Mouse (Mus musculus) CH12.LX (cell line): Measurements from ENCODE around the gene B4galnt3. TPM values are rescaled to one million over a fixed set of nuclear protein-coding genes. Genes with fewer than 3 reads are reported as not detected.

Experiments
- DNase-seq: peaks from one replicate; pipeline ENCODE4 v3.0.0-alpha.2; 2013; ENCODE audit errors: extremely low read depth
- H3K27ac ChIP-seq: 2 replicates; pipeline ENCODE4 v1.5.1; 2012; ENCODE audit warnings: low read depth, mild to moderate bottlenecking, control low read depth, moderate library complexity; ENCODE audit not compliant: insufficient read depth
- H3K27me3 ChIP-seq: replicated peaks from 2 replicates; pipeline ENCODE3; 2012; ENCODE audit warnings: inconsistent platforms
- H3K36me3 ChIP-seq, 2 experiments: replicated peaks in 1 of 2; 2 replicates each; pipeline versions ENCODE3 to v1.6.1; 2012; ENCODE audit warnings: inconsistent platforms in 1 of 2, low read length in 1 of 2, mild to moderate bottlenecking in 1 of 2, mixed read lengths in 1 of 2, moderate library complexity in 1 of 2; ENCODE audit not compliant: control insufficient read depth in 1 of 2, insufficient read depth in 1 of 2
- H3K4me1 ChIP-seq, 2 experiments: 2 replicates each; pipeline ENCODE4 v1.6.1; 2012; ENCODE audit warnings: inconsistent platforms in 1 of 2, moderate library complexity in 1 of 2; ENCODE audit not compliant: insufficient read depth in 2 of 2, control insufficient read depth in 1 of 2
- H3K4me2 ChIP-seq: 2 replicates; pipeline ENCODE4 v1.6.1; 2012; ENCODE audit warnings: low read depth, mild to moderate bottlenecking, control low read depth; ENCODE audit not compliant: poor library complexity, insufficient read depth, severe bottlenecking
- H3K4me3 ChIP-seq, 3 experiments: fragments of 150-350 bp in 1 of 3; sonication (generic) in 1 of 3; replicated peaks in 1 of 3; 2 replicates each; pipeline versions ENCODE3 to v1.5.1; 2011 to 2012; ENCODE audit warnings: low read depth in 2 of 3, low read length in 2 of 3, mild to moderate bottlenecking in 2 of 3, moderate library complexity in 2 of 3, control low read depth in 1 of 3, improper control_type of control experiment in 1 of 3, inconsistent platforms in 1 of 3, mixed read lengths in 1 of 3; ENCODE audit not compliant: poor library complexity in 1 of 3
- H3K79me2 ChIP-seq: replicated peaks from 2 replicates; pipeline ENCODE4 v1.6.1; 2012; ENCODE audit warnings: mild to moderate bottlenecking, moderate library complexity; ENCODE audit not compliant: control insufficient read depth, poor library complexity, insufficient read depth, severe bottlenecking; ENCODE audit errors: extremely low read depth
- H3K9ac ChIP-seq: 2 replicates; pipeline ENCODE4 v1.6.1; 2012; ENCODE audit warnings: low read depth, mild to moderate bottlenecking, control low read depth, moderate library complexity; ENCODE audit not compliant: insufficient read depth
- H3K9me3 ChIP-seq: replicated peaks from 2 replicates; pipeline ENCODE3; 2012; ENCODE audit warnings: low read length, inconsistent platforms, mixed read lengths
- BHLHE40 ChIP-seq: IDR thresholded peaks from 2 replicates; pipeline ENCODE4 v1.6.1; 2011; ENCODE audit warnings: mild to moderate bottlenecking, low read depth, low read length, improper control_type of control experiment
- CHD1 ChIP-seq: IDR thresholded peaks from 2 replicates; pipeline ENCODE4 v1.6.1; 2012; ENCODE audit warnings: low read depth, low read length, improper control_type of control experiment, inconsistent platforms
- CHD2 ChIP-seq: IDR thresholded peaks from 2 replicates; pipeline ENCODE4 v1.6.1; 2011; ENCODE audit warnings: low read length, improper control_type of control experiment
- CTCF ChIP-seq, 2 experiments: IDR thresholded peaks in 1 of 2; conservative IDR thresholded peaks in 1 of 2; 2 replicates each; pipeline ENCODE4 v1.5.1; 2011 to 2012; ENCODE audit warnings: low read depth in 2 of 2, low read length in 2 of 2, improper control_type of control experiment in 1 of 2, inconsistent platforms in 1 of 2, mild to moderate bottlenecking in 1 of 2, moderate library complexity in 1 of 2
- E2F4 ChIP-seq: IDR thresholded peaks from 2 replicates; pipeline ENCODE4 v1.6.1; 2011; ENCODE audit warnings: low read depth, low read length, improper control_type of control experiment; ENCODE audit not compliant: insufficient replicate concordance
- ELF1 ChIP-seq: IDR thresholded peaks from 2 replicates; pipeline ENCODE4 v1.6.1; 2014; ENCODE audit warnings: low read depth, mild to moderate bottlenecking, inconsistent platforms, low read length, improper control_type of control experiment
- EP300 ChIP-seq: IDR thresholded peaks from 2 replicates; pipeline ENCODE4 v1.6.1; 2011; ENCODE audit warnings: low read length, improper control_type of control experiment
- ETS1 ChIP-seq: conservative IDR thresholded peaks from 2 replicates; pipeline ENCODE4 v1.6.1; 2012; ENCODE audit warnings: low read depth, mild to moderate bottlenecking, inconsistent platforms, low read length, improper control_type of control experiment, moderate library complexity
- GABPA ChIP-seq: IDR thresholded peaks from 2 replicates; pipeline ENCODE4 v1.6.1; 2012; ENCODE audit warnings: low read depth, low read length, improper control_type of control experiment, inconsistent platforms; ENCODE audit not compliant: insufficient replicate concordance
- HCFC1 ChIP-seq: IDR thresholded peaks from 2 replicates; pipeline ENCODE4 v1.6.1; 2012; ENCODE audit warnings: low read depth, mild to moderate bottlenecking, inconsistent platforms, low read length, improper control_type of control experiment
- IRF4 ChIP-seq: IDR thresholded peaks from 2 replicates; pipeline ENCODE4 v1.6.1; 2014; ENCODE audit warnings: low read depth, mild to moderate bottlenecking, inconsistent platforms, low read length, improper control_type of control experiment
- JUN ChIP-seq: IDR thresholded peaks from 2 replicates; pipeline ENCODE4 v1.6.1; 2011; ENCODE audit warnings: low read depth, mild to moderate bottlenecking, low read length, improper control_type of control experiment, moderate library complexity; ENCODE audit not compliant: insufficient read depth
- KAT2A ChIP-seq: IDR thresholded peaks from 2 replicates; pipeline ENCODE4 v1.6.1; 2012; ENCODE audit warnings: low read length, improper control_type of control experiment, inconsistent platforms; ENCODE audit not compliant: insufficient replicate concordance
- MAX ChIP-seq: IDR thresholded peaks from 2 replicates; pipeline ENCODE4 v1.6.1; 2011; ENCODE audit warnings: low read length, improper control_type of control experiment
- MEF2A ChIP-seq: IDR thresholded peaks from 2 replicates; pipeline ENCODE4 v1.6.1; 2014; ENCODE audit warnings: low read depth, mild to moderate bottlenecking, inconsistent platforms, low read length, improper control_type of control experiment, borderline replicate concordance
- MXI1 ChIP-seq: IDR thresholded peaks from 2 replicates; pipeline ENCODE4 v1.6.1; 2011; ENCODE audit warnings: mild to moderate bottlenecking, low read depth, low read length, improper control_type of control experiment
- MYC ChIP-seq: IDR thresholded peaks from 2 replicates; pipeline ENCODE4 v1.6.1; 2011; ENCODE audit warnings: low read depth, mild to moderate bottlenecking, improper control_type of control experiment, low read length
- NELFE ChIP-seq: IDR thresholded peaks from 2 replicates; pipeline ENCODE4 v1.6.1; 2011; ENCODE audit warnings: low read depth, low read length, improper control_type of control experiment
- NRF1 ChIP-seq: IDR thresholded peaks from 2 replicates; pipeline ENCODE4 v1.6.1; 2014; ENCODE audit warnings: low read depth, mild to moderate bottlenecking, inconsistent platforms, low read length, improper control_type of control experiment, moderate library complexity
- PAX5 ChIP-seq: IDR thresholded peaks from 2 replicates; pipeline ENCODE4 v1.6.1; 2012; ENCODE audit warnings: low read length, inconsistent platforms, mixed read lengths
- POLR2A ChIP-seq: IDR thresholded peaks from 2 replicates; pipeline ENCODE4 v1.6.1; 2011; ENCODE audit warnings: low read depth, mild to moderate bottlenecking, improper control_type of control experiment, low read length
- POLR2AphosphoS2 ChIP-seq: IDR thresholded peaks from 2 replicates; pipeline ENCODE4 v1.6.1; 2011; ENCODE audit warnings: low read depth, low read length, improper control_type of control experiment
- RAD21 ChIP-seq: IDR thresholded peaks from 2 replicates; pipeline ENCODE4 v1.6.1; 2011; ENCODE audit warnings: low read depth, mild to moderate bottlenecking, low read length, improper control_type of control experiment, moderate library complexity
- RCOR1 ChIP-seq: conservative IDR thresholded peaks from 2 replicates; pipeline ENCODE4 v1.6.1; 2012; ENCODE audit warnings: low read depth, mild to moderate bottlenecking, inconsistent platforms, low read length, improper control_type of control experiment
- SIN3A ChIP-seq: IDR thresholded peaks from 2 replicates; pipeline ENCODE4 v1.6.1; 2012; ENCODE audit warnings: low read length, improper control_type of control experiment, inconsistent platforms
- SMC3 ChIP-seq: IDR thresholded peaks from 2 replicates; pipeline ENCODE4 v1.6.1; 2011; ENCODE audit warnings: low read depth, low read length, improper control_type of control experiment
- TBP ChIP-seq: conservative IDR thresholded peaks from 2 replicates; pipeline ENCODE4 v1.6.1; 2011; ENCODE audit warnings: low read depth, low read length, improper control_type of control experiment
- TCF12 ChIP-seq: IDR thresholded peaks from 2 replicates; pipeline ENCODE4 v1.6.1; 2014; ENCODE audit warnings: low read depth, mild to moderate bottlenecking, inconsistent platforms, low read length, improper control_type of control experiment
- UBTF ChIP-seq: IDR thresholded peaks from 2 replicates; pipeline ENCODE4 v1.6.1; 2012; ENCODE audit warnings: low read depth, mild to moderate bottlenecking, inconsistent platforms, low read length, improper control_type of control experiment, moderate library complexity
- USF1 ChIP-seq: IDR thresholded peaks from 2 replicates; pipeline ENCODE4 v1.6.1; 2014; ENCODE audit warnings: low read depth, mild to moderate bottlenecking, inconsistent platforms, low read length, improper control_type of control experiment
- USF2 ChIP-seq: conservative IDR thresholded peaks from 2 replicates; pipeline ENCODE4 v1.6.1; 2011; ENCODE audit warnings: low read depth, low read length, improper control_type of control experiment
- ZC3H11A ChIP-seq: IDR thresholded peaks from 2 replicates; pipeline ENCODE4 v1.6.1; 2012; ENCODE audit warnings: low read depth, mild to moderate bottlenecking, inconsistent platforms, low read length, improper control_type of control experiment
- ZKSCAN1 ChIP-seq: IDR thresholded peaks from 2 replicates; pipeline ENCODE4 v1.6.1; 2012; ENCODE audit warnings: low read depth, inconsistent platforms, low read length, improper control_type of control experiment, borderline replicate concordance
- ZMIZ1 ChIP-seq: IDR thresholded peaks from 2 replicates; pipeline ENCODE4 v1.6.1; 2012; ENCODE audit warnings: low read depth, mild to moderate bottlenecking, inconsistent platforms, low read length, improper control_type of control experiment
- ZNF384 ChIP-seq: IDR thresholded peaks from 2 replicates; pipeline ENCODE4 v1.6.1; 2012; ENCODE audit warnings: low read depth, low read length, improper control_type of control experiment, inconsistent platforms
- dilution Hi-C: fragments of 300-500 bp; cut with MboI; formaldehyde crosslinking; loops from 2 replicates; pipeline ENCODE4 v1.14.3; 2020; ENCODE audit warnings: low sequenced_read_pairs; ENCODE audit not compliant: extremely low pct_unique_long_range_greater_than_20kb, extremely low pct_ligation_motif_present
- in situ Hi-C: fragments of 300-500 bp; cut with MboI; formaldehyde crosslinking; loops from 3 replicates; pipeline ENCODE4 v1.14.3; 2019; ENCODE audit warnings: low sequenced_read_pairs, low pct_ligation_motif_present, low pct_unique_long_range_greater_than_20kb, mixed read lengths
- polyA plus RNA-seq: library from polyadenylated mRNA; unstranded; fragments of >175 nt; gene quantifications from 2 replicates; pipeline ENCODE4 v1.2.1, GENCODE M21; 2012; ENCODE audit warnings: low read depth; ENCODE audit not compliant: insufficient read length
- total RNA-seq, 2 experiments: library from RNA; depleted of rRNA; stranded (reverse); fragments of 300-350 nt in 1 of 2; fragments of >200 nt in 1 of 2; gene quantifications; 2 replicates each; pipeline ENCODE4 v1.2.3; 2012 to 2014

The B4galnt3 gene
- total and polyA plus RNA-seq, 3 experiments: 0.21 to 0.47 (median 0.44) TPM

DNA sequence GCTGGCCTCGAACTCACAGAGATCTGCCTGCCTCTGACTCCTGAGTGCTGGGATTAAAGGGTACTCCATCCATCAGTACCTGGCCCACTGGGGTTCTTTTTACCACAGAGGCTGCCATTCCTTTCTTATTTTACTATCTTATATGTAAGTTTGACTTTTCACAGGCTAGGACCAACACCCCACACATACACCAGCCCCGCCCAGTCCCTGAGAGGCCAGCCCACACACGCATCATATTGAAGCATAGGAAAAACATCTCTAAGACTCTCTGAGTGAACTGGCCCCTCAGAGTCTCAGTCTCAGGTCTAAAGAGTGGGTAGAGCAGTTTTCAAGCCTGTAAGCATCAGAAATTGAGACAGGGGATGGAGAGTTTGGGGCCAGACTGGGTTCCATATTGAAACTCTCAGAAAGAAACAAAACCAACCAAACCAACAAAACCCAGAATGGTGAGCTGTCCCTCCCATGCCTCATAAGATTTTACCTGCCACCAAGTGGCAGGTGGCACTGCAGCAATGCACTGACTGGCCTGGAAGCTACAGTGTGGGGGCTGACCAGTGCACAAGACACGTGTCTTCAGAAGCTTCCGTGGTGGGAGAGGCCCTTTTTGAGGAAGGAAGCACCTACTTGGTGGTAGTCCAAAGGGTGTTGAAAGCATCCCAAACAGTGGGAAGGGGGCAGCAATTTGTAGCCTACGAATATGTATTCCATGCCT is 115.2 kb downstream of the B4galnt3 start:
- in situ Hi-C loops: no loop called here
- no peak for DNase-seq

DNA sequence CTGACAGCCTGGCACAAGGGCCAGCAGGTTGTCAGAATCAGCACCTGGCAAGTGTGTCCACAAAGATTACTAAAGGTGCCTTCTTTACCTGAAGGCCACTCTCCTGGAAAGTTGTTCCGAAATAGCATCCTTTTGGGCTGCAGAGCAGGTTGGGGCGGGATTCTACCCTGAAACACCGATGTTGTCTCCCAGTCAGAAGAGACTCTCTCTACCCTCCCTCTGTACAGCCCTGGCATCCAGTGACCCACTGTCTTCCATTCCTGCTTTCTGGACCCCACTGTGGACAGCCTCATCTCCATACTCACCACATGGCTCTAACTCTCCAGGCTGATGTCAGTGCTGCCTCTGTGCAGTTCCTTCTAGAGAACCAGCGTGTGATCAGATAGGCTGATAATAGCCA is 118.7 kb downstream of the B4galnt3 start:
- H3K4me3 ChIP-seq: no peak overlapping the region
- no peaks in the 10 kb centered on the region for H3K36me3 ChIP-seq
- TF ChIP-seq MEF2A (no peak), ZKSCAN1 (no peak), USF1 (no peak), ELF1 (no peak), NELFE (no peak), IRF4 (no peak), RAD21 (no peak), GABPA (no peak), ZC3H11A (no peak), ZNF384 (no peak), POLR2AphosphoS2 (no peak), CTCF (conservative IDR thresholded peaks at IDR 0.05 in 1 of 2, IDR thresholded peaks at IDR 0.05 in 1 of 2; ENCODE audit: low read depth in 2 of 2, low read length in 2 of 2) (no peak), HCFC1 (no peak), PAX5 (no peak), SMC3 (no peak)
- no peak overlapping the region for H3K27ac ChIP-seq
- no peak overlapping the region for H3K4me2 ChIP-seq
- no peak for DNase-seq
- H3K9ac ChIP-seq: no peak overlapping the region
- peaks cover 13 to 33% of the 10 kb centered on the region in 2 experiments for H3K4me1 ChIP-seq
- H3K27me3 ChIP-seq: no peaks in the 10 kb centered on the region
- H3K79me2 ChIP-seq: no peaks in the 10 kb centered on the region; the same call in 1 of the 2 replicates
- in situ Hi-C loops: no loop called here
- H3K9me3 ChIP-seq: no peaks in the 10 kb centered on the region
- dilution Hi-C loops: no loop called here

More for the DNA sequence above, 115.2 kb downstream of the B4galnt3 start:
- no peaks in the 10 kb centered on the region for H3K27me3 ChIP-seq
- TF ChIP-seq TCF12 (no peak), CHD2 (no peak), NELFE (no peak; the same call in 1 of the 2 replicates), CHD1 (0 out of 2 replicates have a peak, but pooled peaks have one; percentile 13), RCOR1 (no peak), MAX (peak; percentile 97), ZNF384 (no peak), TBP (no peak), GABPA (no peak), SMC3 (peak; percentile 52), ZC3H11A (no peak), USF2 (no peak), ETS1 (no peak), CTCF (conservative IDR thresholded peaks at IDR 0.05 in 1 of 2, IDR thresholded peaks at IDR 0.05 in 1 of 2; ENCODE audit: low read depth in 2 of 2, low read length in 2 of 2) (peak in 1 of 2 experiments; percentile 50; a peak in 2 of 4 replicates), MYC (no peak), IRF4 (no peak), JUN (no peak), E2F4 (no peak), UBTF (no peak), ZMIZ1 (no peak), POLR2A (peak; percentile 54), MXI1 (peak; percentile 76; the same call in 1 of the 2 replicates), BHLHE40 (peak; percentile 54; the same call in 1 of the 2 replicates), ZKSCAN1 (no peak), ELF1 (no peak), NRF1 (no peak), PAX5 (no peak), HCFC1 (no peak), USF1 (0 out of 2 replicates have a peak, but pooled peaks have one; percentile 18), SIN3A (no peak; the same call in 1 of the 2 replicates), KAT2A (no peak), RAD21 (peak; percentile 39), EP300 (no peak), MEF2A (peak; percentile 22; the same call in 1 of the 2 replicates)
- H3K36me3 ChIP-seq: no peaks in the 10 kb centered on the region
- dilution Hi-C loops: no loop called here
- no peaks in the 10 kb centered on the region for H3K9me3 ChIP-seq
- H3K9ac ChIP-seq: peak overlapping the region; percentile 3; the same call in 1 of the 2 replicates
- H3K79me2 ChIP-seq: no peaks in the 10 kb centered on the region; the same call in 1 of the 2 replicates
- H3K4me2 ChIP-seq: peak overlapping the region; percentile 33; the same call in 1 of the 2 replicates
- peak overlapping the region; percentile 96 for H3K27ac ChIP-seq
- H3K4me3 ChIP-seq: no peak overlapping the region
- H3K4me1 ChIP-seq: peaks cover 29 to 58% of the 10 kb centered on the region in 2 experiments
